Mouse (Mus musculus): ENCODE data around the gene Ddx39. TPM values are rescaled to one million over a fixed set of nuclear protein-coding genes. Genes with fewer than 3 reads are reported as not detected.

The Ddx39 gene
- polyA plus RNA-seq, 1 experiment from 2014 or later = 224 TPM

DNA sequence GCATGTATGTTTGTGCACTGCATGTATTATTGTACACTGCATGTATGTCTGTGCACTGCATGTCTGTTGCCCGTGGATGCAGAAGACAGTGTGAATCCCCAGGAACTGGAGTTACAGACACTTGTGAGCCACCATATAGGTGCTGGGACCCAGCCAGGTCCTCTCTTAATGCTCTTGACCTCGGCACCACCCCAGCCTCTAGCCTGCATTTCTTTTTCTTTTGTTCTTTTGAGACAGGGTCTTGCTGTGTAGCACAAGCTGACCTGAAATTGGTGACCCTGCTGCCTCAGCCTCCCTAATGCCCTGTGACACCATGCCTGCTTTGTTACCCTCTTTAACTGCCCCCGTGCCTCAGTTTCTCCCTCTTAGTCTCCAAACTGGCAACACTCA lies 25.6 kb downstream of the Ddx39 start:
- H3K36me3 ChIP-seq (ENCODE audit: control insufficient read depth, insufficient read depth, low read length) = no peaks in the 10 kb centered on the region
- peaks cover 4% of the 10 kb centered on the region; the same call in 1 of the 2 replicates for H3K27me3 ChIP-seq (replicated peaks; ENCODE audit: control insufficient read depth, insufficient read depth, low read length)
- peak; percentile 10; the same call in 1 of the 2 replicates for ATAC-seq
- H3K9ac ChIP-seq (ENCODE audit: low read depth, low read length) = peak overlapping the region; percentile 88
- H3K4me1 ChIP-seq (ENCODE audit: control insufficient read depth, insufficient read depth, low read length) = peaks cover 45% of the 10 kb centered on the region
- no peaks in the 10 kb centered on the region for H3K9me3 ChIP-seq (ENCODE audit: control insufficient read depth, low read length)
- H3K4me2 ChIP-seq (ENCODE audit: low read depth, low read length) = peak overlapping the region; percentile 87
- 22% methylated on average over 3 of the region's 3 CpGs for WGBS
- H3K27ac ChIP-seq (ENCODE audit: low read length) = peak overlapping the region; percentile 83
- H3K4me3 ChIP-seq (ENCODE audit: low read length) = peak overlapping the region; percentile 67

DNA sequence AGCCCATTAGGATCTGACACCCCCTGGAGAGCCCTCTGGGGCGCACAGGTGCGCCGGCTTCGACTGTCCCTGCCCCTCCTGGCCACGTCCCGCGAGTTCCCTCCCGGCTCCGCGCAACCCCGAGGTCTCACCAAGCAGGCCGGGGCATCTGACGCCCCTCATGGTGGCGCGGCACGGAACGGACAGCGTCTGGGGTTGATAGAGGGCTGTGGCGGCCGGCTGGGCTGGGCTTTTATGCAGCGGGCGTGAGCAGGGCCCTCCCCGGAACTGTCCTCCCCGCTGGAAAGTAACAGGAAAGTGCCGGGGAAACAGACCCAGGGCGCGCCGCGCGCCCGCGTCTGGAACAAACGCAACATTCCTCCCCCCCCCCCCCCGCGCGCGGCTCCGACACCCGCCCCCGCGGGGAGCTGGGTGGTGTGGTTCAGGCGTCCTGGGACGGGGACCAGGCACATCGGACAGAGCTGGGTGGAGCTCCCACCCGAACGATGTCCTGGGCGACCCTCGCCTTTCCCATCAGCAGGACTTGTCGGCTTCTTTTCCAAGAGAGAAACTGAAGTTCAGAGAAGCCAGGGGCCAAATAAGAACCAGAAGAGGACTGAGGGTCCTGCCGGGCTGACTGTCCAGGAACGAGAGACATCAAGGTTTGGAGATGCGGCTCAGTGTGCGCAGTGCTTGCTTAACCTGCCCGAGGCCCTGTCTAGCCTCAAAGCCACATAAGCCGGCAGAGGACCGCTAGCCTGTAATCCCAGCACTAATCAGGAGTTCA lies 26.2 kb downstream of the Ddx39 start, which contains the start of gene Adgre5:
TSS of gene Adgre5 (minus strand) at position 351 of the 766 bp plus-strand sequence.
- WGBS = 2% methylated on average over 51 of the region's 56 CpGs
- no peaks in the 10 kb centered on the region for H3K9me3 ChIP-seq (ENCODE audit: control insufficient read depth, low read length)
- ATAC-seq = peak; percentile 76
- H3K4me1 ChIP-seq (ENCODE audit: control insufficient read depth, insufficient read depth, low read length) = peaks cover 45% of the 10 kb centered on the region
- no peaks in the 10 kb centered on the region for H3K36me3 ChIP-seq (ENCODE audit: control insufficient read depth, insufficient read depth, low read length)
- peak within 1 kb of the TSS; percentile 83 for H3K27ac ChIP-seq (ENCODE audit: low read length)
- peak within 1 kb of the TSS; percentile 88 for H3K9ac ChIP-seq (ENCODE audit: low read depth, low read length)
- peak within 1 kb of the TSS; percentile 87 for H3K4me2 ChIP-seq (ENCODE audit: low read depth, low read length)
- peak within 1 kb of the TSS; percentile 67 for H3K4me3 ChIP-seq (ENCODE audit: low read length)
- peaks cover 4% of the 10 kb centered on the region; the same call in 1 of the 2 replicates for H3K27me3 ChIP-seq (replicated peaks; ENCODE audit: control insufficient read depth, insufficient read depth, low read length)

DNA sequence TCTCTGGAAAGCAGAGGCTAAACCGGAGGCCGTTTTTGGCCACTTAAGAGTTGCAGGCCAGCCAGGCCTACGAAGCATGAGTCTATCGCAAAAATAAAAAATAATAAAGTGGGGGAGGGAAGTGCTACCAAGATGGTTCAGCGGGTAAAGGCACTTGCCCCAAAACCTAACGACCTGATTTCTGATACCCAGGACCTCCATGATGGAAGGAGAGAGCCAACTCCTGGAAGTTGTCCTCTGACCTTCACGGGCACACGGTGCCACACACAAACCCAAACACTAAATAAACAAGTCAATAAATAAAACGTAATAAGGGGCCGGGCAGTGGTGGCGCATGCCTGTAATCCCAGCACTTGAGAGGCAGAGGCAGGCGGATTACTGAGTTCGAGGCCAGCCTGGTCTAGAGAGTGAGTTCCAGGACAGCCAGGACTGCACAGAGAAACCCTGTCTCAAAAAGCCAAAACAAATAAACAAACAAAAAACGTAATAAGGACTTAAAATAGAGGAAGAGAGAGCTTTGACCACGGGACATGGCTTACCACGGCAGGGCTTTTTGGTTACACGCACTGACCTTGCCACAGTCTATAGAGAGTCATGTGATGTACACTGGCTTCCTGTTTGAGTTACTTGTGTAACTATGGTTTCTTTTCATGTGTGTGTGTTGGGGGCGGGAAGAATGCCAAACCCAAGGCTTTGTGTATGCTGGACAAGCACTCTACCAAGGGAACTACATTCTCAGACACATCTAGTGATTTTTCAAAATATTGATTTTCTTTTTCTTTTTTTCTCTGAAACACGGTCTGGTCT lies 27.1 kb downstream of the Ddx39 start:
- peaks cover 44% of the 10 kb centered on the region for H3K4me1 ChIP-seq (ENCODE audit: control insufficient read depth, insufficient read depth, low read length)

DNA sequence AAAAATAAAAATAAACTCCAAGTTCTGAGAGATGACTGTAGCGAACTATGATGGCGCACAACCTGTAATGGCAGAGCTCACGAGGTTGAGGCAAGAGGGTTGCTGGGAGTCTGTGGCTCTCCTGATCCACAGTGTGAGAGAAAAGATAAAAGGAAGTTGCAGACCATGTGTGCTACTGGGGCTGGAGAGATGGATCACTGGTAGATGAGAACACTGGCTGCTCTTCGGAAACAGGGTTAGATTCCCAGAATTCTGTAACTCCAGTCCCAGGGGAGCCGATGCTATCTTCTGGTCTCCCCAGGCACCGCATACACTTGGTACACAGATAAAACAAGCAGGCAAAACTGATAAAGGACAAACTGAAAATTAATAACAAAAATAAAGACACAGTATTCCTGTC lies 28.0 kb downstream of the Ddx39 start:
- H3K9ac ChIP-seq (ENCODE audit: low read depth, low read length) = no peak overlapping the region
- 90% methylated on average over 6 of the region's 6 CpGs for WGBS
- peaks cover 38% of the 10 kb centered on the region for H3K4me1 ChIP-seq (ENCODE audit: control insufficient read depth, insufficient read depth, low read length)
- H3K9me3 ChIP-seq (ENCODE audit: control insufficient read depth, low read length) = no peaks in the 10 kb centered on the region
- no peak overlapping the region for H3K4me3 ChIP-seq (ENCODE audit: low read length)
- no peak overlapping the region for H3K4me2 ChIP-seq (ENCODE audit: low read depth, low read length)
- H3K27me3 ChIP-seq (replicated peaks; ENCODE audit: control insufficient read depth, insufficient read depth, low read length) = peaks cover 4% of the 10 kb centered on the region; the same call in 1 of the 2 replicates
- no peaks in the 10 kb centered on the region for H3K36me3 ChIP-seq (ENCODE audit: control insufficient read depth, insufficient read depth, low read length)
- H3K27ac ChIP-seq (ENCODE audit: low read length) = no peak overlapping the region
- ATAC-seq = no peak

More for the DNA sequence above, 27.1 kb downstream of the Ddx39 start:
- Histone ChIP-seq H3K4me3 (ENCODE audit: low read length) (peak overlapping the region; percentile 67), H3K9ac (ENCODE audit: low read depth, low read length) (peak overlapping the region; percentile 88), H3K27me3 (replicated peaks; ENCODE audit: control insufficient read depth, insufficient read depth, low read length) (peaks cover 4% of the 10 kb centered on the region; the same call in 1 of the 2 replicates), H3K27ac (ENCODE audit: low read length) (peak overlapping the region; percentile 83), H3K36me3 (ENCODE audit: control insufficient read depth, insufficient read depth, low read length) (no peaks in the 10 kb centered on the region), H3K4me2 (ENCODE audit: low read depth, low read length) (peak overlapping the region; percentile 87), H3K9me3 (ENCODE audit: control insufficient read depth, low read length) (no peaks in the 10 kb centered on the region)
- ATAC-seq = no peak
- WGBS = 75% methylated on average over 19 of the region's 19 CpGs

GRCm38 (mm10) chr8:83744070-83744469 lies 29.1 kb downstream of the Ddx39 start:
- WGBS = 86% methylated on average over 4 of the region's 4 CpGs
- no peak for ATAC-seq
- no peak overlapping the region for H3K9ac ChIP-seq (ENCODE audit: low read depth, low read length)
- no peak overlapping the region for H3K27ac ChIP-seq (ENCODE audit: low read length)
- no peak overlapping the region for H3K4me2 ChIP-seq (ENCODE audit: low read depth, low read length)
- no peaks in the 10 kb centered on the region for H3K36me3 ChIP-seq (ENCODE audit: control insufficient read depth, insufficient read depth, low read length)
- no peaks in the 10 kb centered on the region for H3K9me3 ChIP-seq (ENCODE audit: control insufficient read depth, low read length)
- H3K4me3 ChIP-seq (ENCODE audit: low read length) = no peak overlapping the region
- H3K27me3 ChIP-seq (replicated peaks; ENCODE audit: control insufficient read depth, insufficient read depth, low read length) = peaks cover 4% of the 10 kb centered on the region; the same call in 1 of the 2 replicates
- H3K4me1 ChIP-seq (ENCODE audit: control insufficient read depth, insufficient read depth, low read length) = peaks cover 36% of the 10 kb centered on the region

DNA sequence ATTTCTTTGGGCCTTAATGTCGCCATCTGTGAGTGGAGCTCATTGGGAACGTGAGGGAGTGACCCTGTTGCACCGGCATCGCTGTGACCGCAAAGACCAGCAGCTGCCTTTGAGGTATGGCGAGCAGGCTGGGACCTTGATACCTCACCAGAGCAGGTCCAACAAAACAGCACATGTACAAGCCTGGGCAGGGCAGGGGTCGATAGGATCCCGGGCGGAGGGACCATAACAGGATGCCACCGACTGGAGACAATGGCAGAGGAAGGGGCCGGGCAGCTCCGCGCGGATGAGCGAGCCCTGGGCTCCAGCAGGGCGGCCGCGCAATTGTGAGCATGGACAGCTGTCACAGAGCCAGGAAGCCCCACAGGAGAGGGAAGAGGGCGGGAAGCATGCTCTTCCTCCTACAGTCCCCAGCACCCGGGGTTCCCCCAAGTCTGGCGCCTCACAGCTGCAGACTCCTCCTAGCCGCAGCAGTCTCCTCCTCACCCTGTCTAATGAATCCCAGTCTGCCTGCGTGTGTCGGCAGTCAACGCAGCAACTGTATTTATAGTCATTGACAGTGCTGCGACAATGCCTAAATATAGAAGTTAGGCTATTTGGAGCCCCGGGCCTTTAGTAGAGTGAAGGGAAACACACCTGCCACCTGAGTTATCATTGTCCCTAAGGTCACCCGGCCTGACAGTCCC lies 32.8 kb downstream of the Ddx39 start:
- ATAC-seq = peak; percentile 90
- 3% methylated on average over 28 of the region's 28 CpGs for WGBS
- H3K27ac ChIP-seq (ENCODE audit: low read length) = peak overlapping the region; percentile 75
- H3K36me3 ChIP-seq (ENCODE audit: control insufficient read depth, insufficient read depth, low read length) = no peaks in the 10 kb centered on the region
- peak overlapping the region; percentile 59 for H3K9ac ChIP-seq (ENCODE audit: low read depth, low read length)
- H3K4me1 ChIP-seq (ENCODE audit: control insufficient read depth, insufficient read depth, low read length) = peaks cover 12% of the 10 kb centered on the region; the same call in 1 of the 2 replicates
- peak overlapping the region; percentile 34 for H3K4me3 ChIP-seq (ENCODE audit: low read length)
- H3K4me2 ChIP-seq (ENCODE audit: low read depth, low read length) = peak overlapping the region; percentile 63
- no peaks in the 10 kb centered on the region for H3K27me3 ChIP-seq (replicated peaks; ENCODE audit: control insufficient read depth, insufficient read depth, low read length)
- no peaks in the 10 kb centered on the region for H3K9me3 ChIP-seq (ENCODE audit: control insufficient read depth, low read length)

GRCm38 (mm10) chr8:83748708-83749107 lies 33.7 kb downstream of the Ddx39 start:
- peak; percentile 69 for ATAC-seq
- no peaks in the 10 kb centered on the region for H3K36me3 ChIP-seq (ENCODE audit: control insufficient read depth, insufficient read depth, low read length)
- H3K9ac ChIP-seq (ENCODE audit: low read depth, low read length) = no peak overlapping the region
- H3K4me3 ChIP-seq (ENCODE audit: low read length) = no peak overlapping the region
- WGBS = 36% methylated on average over 3 of the region's 3 CpGs
- 0 out of 2 replicates have a peak overlapping the region, but pooled peaks have one; percentile 63 for H3K4me2 ChIP-seq (ENCODE audit: low read depth, low read length)
- peaks cover 12% of the 10 kb centered on the region; the same call in 1 of the 2 replicates for H3K4me1 ChIP-seq (ENCODE audit: control insufficient read depth, insufficient read depth, low read length)
- H3K9me3 ChIP-seq (ENCODE audit: control insufficient read depth, low read length) = no peaks in the 10 kb centered on the region
- no peaks in the 10 kb centered on the region for H3K27me3 ChIP-seq (replicated peaks; ENCODE audit: control insufficient read depth, insufficient read depth, low read length)
- H3K27ac ChIP-seq (ENCODE audit: low read length) = peak overlapping the region; percentile 75

DNA sequence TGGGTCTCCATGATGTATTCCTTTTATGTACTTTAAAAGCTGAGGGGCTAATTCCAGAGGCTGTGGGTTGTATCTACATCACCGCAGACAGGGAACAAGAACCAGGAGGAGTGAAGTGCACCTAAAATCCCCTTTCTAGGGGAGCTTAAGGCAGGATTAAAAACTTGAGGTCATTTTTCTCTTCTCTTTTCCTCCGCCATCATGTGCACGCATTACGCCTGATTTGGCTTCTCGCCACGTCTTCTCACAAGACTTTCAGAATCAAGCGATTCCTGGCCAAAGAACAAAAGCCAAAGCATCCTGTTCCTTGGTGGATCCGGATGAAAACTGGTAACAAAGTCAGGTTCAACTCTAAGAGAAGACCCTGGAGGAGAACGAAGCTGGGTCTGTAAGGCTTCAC lies 34.3 kb downstream of the Ddx39 start:
- WGBS = 71% methylated on average over 9 of the region's 9 CpGs
- H3K9me3 ChIP-seq (ENCODE audit: control insufficient read depth, low read length) = no peaks in the 10 kb centered on the region
- no peak overlapping the region for H3K4me3 ChIP-seq (ENCODE audit: low read length)
- H3K27ac ChIP-seq (ENCODE audit: low read length) = peak overlapping the region; percentile 75
- peaks cover 12% of the 10 kb centered on the region; the same call in 1 of the 2 replicates for H3K4me1 ChIP-seq (ENCODE audit: control insufficient read depth, insufficient read depth, low read length)
- no peak overlapping the region for H3K9ac ChIP-seq (ENCODE audit: low read depth, low read length)
- no peak for ATAC-seq
- no peaks in the 10 kb centered on the region for H3K36me3 ChIP-seq (ENCODE audit: control insufficient read depth, insufficient read depth, low read length)
- no peak overlapping the region for H3K4me2 ChIP-seq (ENCODE audit: low read depth, low read length)
- no peaks in the 10 kb centered on the region for H3K27me3 ChIP-seq (replicated peaks; ENCODE audit: control insufficient read depth, insufficient read depth, low read length)

- no peaks in the 10 kb centered on the region for H3K9me3 ChIP-seq (ENCODE audit: control insufficient read depth, low read length)
- H3K27me3 ChIP-seq (replicated peaks; ENCODE audit: control insufficient read depth, insufficient read depth, low read length) = no peaks in the 10 kb centered on the region
- ATAC-seq = no peak
- WGBS = 50% methylated on average over 3 of the region's 3 CpGs
- H3K9ac ChIP-seq (ENCODE audit: low read depth, low read length) = no peak overlapping the region
- 0 out of 2 replicates have a peak, but pooled peaks cover 1% of the 10 kb centered on the region for H3K4me1 ChIP-seq (ENCODE audit: control insufficient read depth, insufficient read depth, low read length)
- no peak overlapping the region for H3K27ac ChIP-seq (ENCODE audit: low read length)
- H3K4me3 ChIP-seq (ENCODE audit: low read length) = no peak overlapping the region
- H3K4me2 ChIP-seq (ENCODE audit: low read depth, low read length) = no peak overlapping the region
- H3K36me3 ChIP-seq (ENCODE audit: control insufficient read depth, insufficient read depth, low read length) = no peaks in the 10 kb centered on the region
These were observed 39.2 kb downstream of the Ddx39 start for GRCm38 (mm10) chr8:83754149-83754548.

Measured in intestine, embryonic 16.5 days (tissue).